Mouse (Mus musculus) CH12.LX (cell line): ENCODE data around the gene Srsf10.

Experiments used
- CTCF ChIP-seq, 2 experiments: IDR thresholded peaks in 1 of 2; conservative IDR thresholded peaks in 1 of 2; 2 replicates each; pipeline ENCODE4 v1.5.1; 2011 to 2012; ENCODE audit warnings: low read depth in 2 of 2, low read length in 2 of 2, improper control_type of control experiment in 1 of 2, inconsistent platforms in 1 of 2, mild to moderate bottlenecking in 1 of 2, moderate library complexity in 1 of 2
- ELF1 ChIP-seq: IDR thresholded peaks from 2 replicates; pipeline ENCODE4 v1.6.1; 2014; ENCODE audit warnings: low read depth, mild to moderate bottlenecking, inconsistent platforms, low read length, improper control_type of control experiment
- EP300 ChIP-seq: IDR thresholded peaks from 2 replicates; pipeline ENCODE4 v1.6.1; 2011; ENCODE audit warnings: low read length, improper control_type of control experiment
- GABPA ChIP-seq: IDR thresholded peaks from 2 replicates; pipeline ENCODE4 v1.6.1; 2012; ENCODE audit warnings: low read depth, low read length, improper control_type of control experiment, inconsistent platforms; ENCODE audit not compliant: insufficient replicate concordance
- HCFC1 ChIP-seq: IDR thresholded peaks from 2 replicates; pipeline ENCODE4 v1.6.1; 2012; ENCODE audit warnings: low read depth, mild to moderate bottlenecking, inconsistent platforms, low read length, improper control_type of control experiment
- MAFK ChIP-seq: IDR thresholded peaks from 2 replicates; pipeline ENCODE4 v1.6.1; 2011; ENCODE audit warnings: low read length, improper control_type of control experiment; ENCODE audit not compliant: insufficient replicate concordance
- MAX ChIP-seq: IDR thresholded peaks from 2 replicates; pipeline ENCODE4 v1.6.1; 2011; ENCODE audit warnings: low read length, improper control_type of control experiment
- POLR2A ChIP-seq: IDR thresholded peaks from 2 replicates; pipeline ENCODE4 v1.6.1; 2011; ENCODE audit warnings: low read depth, mild to moderate bottlenecking, improper control_type of control experiment, low read length
- SMC3 ChIP-seq: IDR thresholded peaks from 2 replicates; pipeline ENCODE4 v1.6.1; 2011; ENCODE audit warnings: low read depth, low read length, improper control_type of control experiment
- ZNF384 ChIP-seq: IDR thresholded peaks from 2 replicates; pipeline ENCODE4 v1.6.1; 2012; ENCODE audit warnings: low read depth, low read length, improper control_type of control experiment, inconsistent platforms

DNA sequence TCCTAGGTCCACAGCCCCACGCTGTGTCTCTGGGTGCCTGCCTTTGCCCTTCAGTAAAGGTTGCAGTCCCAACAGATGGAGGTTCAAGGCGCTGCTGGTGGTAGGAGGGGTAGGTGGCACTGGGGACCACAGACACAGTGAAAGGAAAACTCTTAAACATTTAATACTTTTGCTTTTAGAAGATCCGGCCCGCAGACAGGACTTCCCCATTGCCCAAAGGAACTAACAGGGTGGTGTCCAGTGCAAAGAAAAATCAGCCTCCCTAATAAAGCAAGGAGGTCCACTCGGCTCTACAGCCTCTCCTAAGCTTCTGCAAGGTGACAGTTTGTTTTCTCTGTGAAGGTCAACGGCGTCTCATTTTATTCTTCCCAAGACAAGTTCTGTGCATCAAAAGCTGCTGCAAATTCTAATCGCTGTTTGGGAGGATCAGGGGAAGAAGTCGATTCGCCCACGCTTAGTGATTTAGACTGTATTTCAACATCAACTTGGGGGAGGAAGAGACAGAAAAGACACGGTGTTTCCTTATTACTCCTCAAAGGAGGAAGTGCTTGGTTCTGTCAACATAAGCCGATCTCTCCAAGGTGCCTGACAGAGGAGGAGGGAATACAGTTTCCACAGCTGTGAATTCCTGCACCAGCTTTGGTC is 63.2 kb downstream of the Srsf10 start:
- TF ChIP-seq CTCF (conservative IDR thresholded peaks at IDR 0.05 in 1 of 2, IDR thresholded peaks at IDR 0.05 in 1 of 2; ENCODE audit: low read depth in 2 of 2, low read length in 2 of 2) (no peak), MAX (no peak), MAFK (no peak), ELF1 (no peak), POLR2A (no peak), ZNF384 (no peak), SMC3 (no peak), HCFC1 (no peak), GABPA (no peak), EP300 (no peak)
